Mouse (Mus musculus) megakaryocyte, embryonic 14.5 days (primary cell): ENCODE measurements at regions not wholly inside any gene's neighbourhood (a gene's known extent, or its start where the extent isn't known, plus 50 kb on each side); places are given as distances from the start of the nearest gene placed in this dataset.

Experiments used
- FLI1 ChIP-seq: IDR thresholded peaks from 2 replicates; pipeline ENCODE4 v1.6.1; 2012; ENCODE audit warnings: low read length, inconsistent platforms, mixed read lengths
- GATA1 ChIP-seq: IDR thresholded peaks from 3 replicates; pipeline ENCODE4 v1.6.1; 2012; ENCODE audit warnings: mixed read lengths, low read length, inconsistent platforms, borderline replicate concordance

DNA sequence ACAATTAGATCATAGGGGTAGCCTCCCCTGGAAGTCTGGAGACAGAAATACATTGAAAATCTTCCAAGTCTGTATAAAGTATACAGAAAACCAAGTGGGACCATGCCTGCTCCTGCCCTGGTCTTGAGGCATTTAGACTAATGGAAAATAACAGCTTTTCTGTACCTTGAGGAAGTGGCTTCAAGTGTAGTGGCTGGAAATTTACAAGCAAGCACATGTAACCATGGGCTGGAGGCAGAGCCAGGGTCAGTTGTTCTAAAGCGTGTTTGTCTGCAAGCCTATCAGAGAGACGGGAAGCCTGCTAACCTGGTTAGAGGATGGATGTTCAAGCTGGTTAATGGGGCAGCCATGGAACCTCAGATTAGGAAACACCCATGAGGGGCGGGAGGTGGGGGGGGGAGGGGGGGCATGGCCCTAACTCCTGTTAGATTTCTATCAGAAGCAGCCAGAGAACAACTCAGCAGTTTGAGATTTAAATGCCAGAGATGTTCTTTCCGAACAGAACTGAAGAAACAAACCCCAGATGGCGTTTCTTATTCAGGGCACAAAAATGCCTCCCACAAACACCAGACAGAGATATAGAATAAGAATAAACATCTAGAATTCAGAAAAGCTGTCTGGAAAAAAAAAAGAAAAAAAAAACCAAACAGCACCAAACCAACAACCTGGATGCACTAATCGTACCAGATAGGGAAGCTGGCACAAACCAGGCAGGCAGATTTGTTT lies 67.7 kb upstream of the Fam13c start:
- TF ChIP-seq GATA1 (no peak), FLI1 (no peak)
